Mouse (Mus musculus) embryonic fibroblast, embryonic 13.5 days (primary cell): ENCODE results near the gene Cbx4.

ENCODE experiments used
- CTCF ChIP-seq: IDR thresholded peaks from 2 replicates; pipeline ENCODE4 v1.5.1; 2011; ENCODE audit warnings: mild to moderate bottlenecking, control low read depth, low read length, moderate library complexity, borderline replicate concordance; ENCODE audit not compliant: insufficient read depth
- POLR2A ChIP-seq: IDR thresholded peaks from 2 replicates; pipeline ENCODE4 v1.6.1; 2011; ENCODE audit warnings: low read depth, mild to moderate bottlenecking, control low read depth, low read length, moderate library complexity

- TF ChIP-seq POLR2A = no peak
- TF ChIP-seq CTCF = no peak
These were observed 41.1 kb upstream of the Cbx4 start for GRCm38 (mm10) chr11:119127147-119127546.
